Mouse (Mus musculus) kidney, postnatal 25 days (tissue): ENCODE measurements around the gene Smad9.
"Not testable (repeated sequence)": the region's sequence is repeated elsewhere in the genome, so short reads cannot be mapped to it uniquely, and the experiment has no call there.

Experiments used
- DNase-seq, 2 experiments: peaks; one replicate each; pipeline ENCODE4 v3.0.0; 2021; ENCODE audit warnings: mixed read lengths in 2 of 2

Smad9 gene

GRCm38 (mm10) chr3:54757446-54757845 lies 2.1 kb downstream of the Smad9 start:
- no peak for DNase-seq

GRCm38 (mm10) chr3:54759211-54759610 lies 3.8 kb downstream of the Smad9 start:
- no peak for DNase-seq

GRCm38 (mm10) chr3:54760321-54761115 lies 5.1 kb downstream of the Smad9 start:
- no peak for DNase-seq

GRCm38 (mm10) chr3:54761258-54761657 lies 5.9 kb downstream of the Smad9 start:
- DNase-seq, result no peak

- peak; percentile 58 to 60 for DNase-seq
These were observed 9.0 kb downstream of the Smad9 start for GRCm38 (mm10) chr3:54764418-54764817.

- not testable (repeated sequence) for DNase-seq
These were observed 10.1 kb downstream of the Smad9 start for GRCm38 (mm10) chr3:54765521-54765920.

GRCm38 (mm10) chr3:54766034-54766433 lies 10.7 kb downstream of the Smad9 start:
- no peak for DNase-seq

GRCm38 (mm10) chr3:54766811-54767210 lies 11.4 kb downstream of the Smad9 start:
- DNase-seq, result no peak

- no peak for DNase-seq
These were observed 13.2 kb downstream of the Smad9 start for GRCm38 (mm10) chr3:54768592-54768991.

GRCm38 (mm10) chr3:54769349-54770275 lies 14.2 kb downstream of the Smad9 start:
- no peak for DNase-seq

GRCm38 (mm10) chr3:54773613-54774012 lies 18.2 kb downstream of the Smad9 start:
- DNase-seq, result no peak

- DNase-seq, result no peak
These were observed 20.7 kb downstream of the Smad9 start for GRCm38 (mm10) chr3:54775989-54776631.

GRCm38 (mm10) chr3:54790601-54791000 lies 35.2 kb downstream of the Smad9 start:
- no peak for DNase-seq

GRCm38 (mm10) chr3:54791822-54792677 lies 36.7 kb downstream of the Smad9 start:
- DNase-seq, result no peak

GRCm38 (mm10) chr3:54793762-54794161 lies 38.4 kb downstream of the Smad9 start:
- no peak for DNase-seq

- no peak for DNase-seq
These were observed 40.0 kb downstream of the Smad9 start for GRCm38 (mm10) chr3:54795379-54795778.

- DNase-seq, result no peak
These were observed 40.4 kb downstream of the Smad9 start for GRCm38 (mm10) chr3:54795806-54796205.

GRCm38 (mm10) chr3:54797211-54797610 lies 41.8 kb downstream of the Smad9 start:
- DNase-seq, result peak; percentile 66 to 72

- no peak for DNase-seq
These were observed 48.3 kb downstream of the Smad9 start for GRCm38 (mm10) chr3:54803713-54804112.

GRCm38 (mm10) chr3:54807061-54807661 lies 51.8 kb downstream of the Smad9 start:
- DNase-seq, result peak; percentile 35 to 41

- peak; percentile 97 to 98 for DNase-seq
These were observed 52.4 kb downstream of the Smad9 start, which contains the start of gene Rfxap for GRCm38 (mm10) chr3:54807666-54808217. TSS of gene Rfxap (minus strand) at chr3:54807791.
